In the genomic region with DNA sequence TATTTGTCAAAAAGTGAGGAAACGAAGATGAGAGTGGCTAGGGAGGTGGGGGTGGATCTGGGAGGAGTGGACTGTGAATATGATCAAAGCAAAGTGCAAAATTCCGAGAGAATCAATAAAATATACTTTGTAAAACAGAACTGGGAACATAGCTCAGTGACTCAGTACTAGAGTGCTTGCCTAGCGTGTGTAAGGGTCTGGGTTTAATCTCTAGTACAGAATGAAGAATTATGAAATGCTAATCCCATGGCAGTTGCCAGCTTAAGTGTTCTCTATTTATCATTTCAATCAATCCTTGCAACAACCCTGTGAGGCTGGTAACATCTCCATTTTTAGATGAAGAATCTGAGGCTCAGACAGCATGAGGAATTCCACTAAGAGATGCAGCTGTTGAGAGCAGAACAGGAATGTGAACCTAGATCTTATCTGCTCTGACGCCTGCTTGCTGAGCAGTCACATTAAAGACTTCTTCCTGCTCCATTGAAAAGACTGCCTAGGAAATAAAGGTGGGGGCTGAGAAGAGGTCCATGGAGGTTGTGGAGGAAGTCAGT, we compare ENCODE assay signal across 26 mouse cellular contexts.
DNase-seq lines count a peak whose midpoint lies in the region; ATAC-seq and TF ChIP-seq lines count a peak whose summit lies in the region.
"Had no signal": no experiment of that assay in that cellular context is flagged by ENCODE, and none has a peak within 500 bp of the region (broad histone marks: within the 10 kb centered on the region; RNA-seq: fewer than 3 reads in every experiment).

No protein-coding gene starts in this region.

- no peak overlapping the region for H3K9ac ChIP-seq in lung, embryonic 14.5 days
- H3K9ac ChIP-seq in stomach, postnatal 0 days (ENCODE audit: low read length), result no peak overlapping the region
- H3K9ac ChIP-seq: heart, embryonic 12.5 days; hindbrain, embryonic 13.5 days; liver, embryonic 15.5 days; neural tube, embryonic 12.5 days had no signal

- 56% methylated on average over 4 of the region's 4 CpGs for WGBS in kidney, adult 2 months
- WGBS in lung, embryonic 14.5 days, result 36% methylated on average over 4 of the region's 4 CpGs
- WGBS in lung, adult 2 months, result 41% methylated on average over 4 of the region's 4 CpGs
- 31% methylated on average over 4 of the region's 4 CpGs for WGBS in stomach, postnatal 0 days

- peak; percentile 2 for DNase-seq in kidney, adult 2 months
- no peak for DNase-seq in kidney, postnatal 25 days
- DNase-seq in lung, embryonic 14.5 days, result peak; percentile 23
- no peak for DNase-seq in lung, adult 2 months
- DNase-seq in ZHBTc4 (ENCODE audit: low read depth, low spot score), result peak; percentile 7
- DNase-seq in stomach, postnatal 0 days (ENCODE audit: low spot score), result no peak
- no peak for DNase-seq in MN1 (ENCODE audit: low spot score)
- DNase-seq in adrenal gland, adult 18-20 months (ENCODE audit: low spot score in 2 of 2), result no peak
- DNase-seq: adrenal gland, postnatal 10 days; cerebellum, adult 8-10 months; cerebellum, postnatal 25 days; gastrocnemius, postnatal 36 days; heart, adult 2 months; heart, postnatal 4 days; kidney, postnatal 10 days; lung, postnatal 14 days; right cerebral cortex, adult 18-20 months had no signal

- no peak for TF ChIP-seq CTCF in kidney, adult 2 months (conservative IDR thresholded peaks at IDR 0.05; ENCODE audit: insufficient read depth, insufficient read length, low read depth, low read length)
- no peak for TF ChIP-seq CTCF in lung, embryonic 14.5 days (IDR thresholded peaks at IDR 0.05; ENCODE audit: low read depth)
- TF ChIP-seq CTCF in lung, adult 2 months (IDR thresholded peaks at IDR 0.05; ENCODE audit: insufficient read depth, low read length), result no peak
- TF ChIP-seq CTCF in stomach, postnatal 0 days (IDR thresholded peaks at IDR 0.05; ENCODE audit: low read depth), result no peak

- no peak overlapping the region for H3K4me2 ChIP-seq in lung, embryonic 14.5 days
- no peak overlapping the region for H3K4me2 ChIP-seq in stomach, postnatal 0 days (replicated peaks; ENCODE audit: low read depth)
- H3K4me2 ChIP-seq: heart, embryonic 12.5 days; hindbrain, embryonic 13.5 days; liver, embryonic 15.5 days; midbrain, embryonic 11.5 days; neural tube, embryonic 12.5 days had no signal

- H3K4me1 ChIP-seq in kidney, adult 2 months (ENCODE audit: control insufficient read depth, insufficient read depth, low read length), result no peaks in the 10 kb centered on the region
- H3K4me1 ChIP-seq in lung, embryonic 14.5 days (ENCODE audit: insufficient read depth), result no peaks in the 10 kb centered on the region
- no peaks in the 10 kb centered on the region for H3K4me1 ChIP-seq in lung, adult 2 months (ENCODE audit: control insufficient read depth, insufficient read depth, low read length)
- H3K4me1 ChIP-seq in stomach, postnatal 0 days (replicated peaks; ENCODE audit: control insufficient read depth, insufficient read depth), result no peaks in the 10 kb centered on the region
- H3K4me1 ChIP-seq: hindbrain, embryonic 13.5 days; liver, embryonic 15.5 days; neural tube, embryonic 12.5 days had no signal

- ATAC-seq in lung, embryonic 14.5 days (ENCODE audit: insufficient read depth), result no peak; the same call in 1 of the 2 replicates
- ATAC-seq in stomach, postnatal 0 days (ENCODE audit: low FRiP score, low TSS enrichment), result peak; percentile 59; the same call in 1 of the 2 replicates
- ATAC-seq: forebrain, embryonic 14.5 days; intestine, embryonic 16.5 days; midbrain, embryonic 16.5 days had no signal

- TF ChIP-seq POLR2A in kidney, adult 2 months (IDR thresholded peaks at IDR 0.05; ENCODE audit: low read depth, low read length), result no peak
- TF ChIP-seq POLR2A in lung, adult 2 months (IDR thresholded peaks at IDR 0.05; ENCODE audit: borderline replicate concordance, extremely low read depth, low read depth, low read length), result no peak

- H3K9me3 ChIP-seq in lung, embryonic 14.5 days (ENCODE audit: low read depth, low read length), result no peaks in the 10 kb centered on the region
- no peaks in the 10 kb centered on the region for H3K9me3 ChIP-seq in stomach, postnatal 0 days (ENCODE audit: control insufficient read depth, low read length)
- H3K9me3 ChIP-seq: heart, embryonic 12.5 days; hindbrain, embryonic 13.5 days; liver, embryonic 15.5 days; neural tube, embryonic 12.5 days had no signal

- no peak overlapping the region for H3K4me3 ChIP-seq in kidney, adult 2 months (ENCODE audit: insufficient read depth, low read depth, low read length)
- H3K4me3 ChIP-seq in lung, embryonic 14.5 days (ENCODE audit: low read depth, low read length), result no peak overlapping the region
- no peak overlapping the region for H3K4me3 ChIP-seq in lung, adult 2 months (replicated peaks; ENCODE audit: extremely low read depth, low read depth, low read length)
- H3K4me3 ChIP-seq in stomach, postnatal 0 days (ENCODE audit: low read depth, low read length), result no peak overlapping the region
- H3K4me3 ChIP-seq: heart, adult 2 months; heart, embryonic 12.5 days; hindbrain, embryonic 13.5 days; layer of hippocampus, adult 2 months; liver, embryonic 15.5 days; neural tube, embryonic 12.5 days had no signal

- no peaks in the 10 kb centered on the region for H3K27me3 ChIP-seq in kidney, adult 2 months (replicated peaks; ENCODE audit: control insufficient read depth, insufficient read depth, low read length)
- H3K27me3 ChIP-seq in lung, embryonic 14.5 days (ENCODE audit: insufficient read depth, low read length), result no peaks in the 10 kb centered on the region
- no peaks in the 10 kb centered on the region for H3K27me3 ChIP-seq in stomach, postnatal 0 days (ENCODE audit: control insufficient read depth, insufficient read depth, low read length)
- H3K27me3 ChIP-seq: hindbrain, embryonic 13.5 days; liver, embryonic 15.5 days; neural tube, embryonic 12.5 days had no signal

- no peaks in the 10 kb centered on the region for H3K36me3 ChIP-seq in kidney, adult 2 months (ENCODE audit: control insufficient read depth, insufficient read depth, low read length)
- no peaks in the 10 kb centered on the region for H3K36me3 ChIP-seq in lung, embryonic 14.5 days (ENCODE audit: insufficient read depth)
- no peaks in the 10 kb centered on the region for H3K36me3 ChIP-seq in stomach, postnatal 0 days (ENCODE audit: control insufficient read depth, insufficient read depth, low read length)
- H3K36me3 ChIP-seq: heart, embryonic 12.5 days; hindbrain, embryonic 13.5 days; liver, embryonic 15.5 days; neural tube, embryonic 12.5 days had no signal

- no peak for TF ChIP-seq EP300 in stomach, postnatal 0 days (optimal IDR thresholded peaks at IDR 0.05)

- no peak overlapping the region for H3K27ac ChIP-seq in kidney, adult 2 months (ENCODE audit: insufficient read depth, low read depth, low read length)
- H3K27ac ChIP-seq in lung, embryonic 14.5 days (ENCODE audit: low read depth), result no peak overlapping the region
- 0 out of 2 replicates have a peak overlapping the region, but pooled peaks have one; percentile 24 for H3K27ac ChIP-seq in stomach, postnatal 0 days (replicated peaks)
- H3K27ac ChIP-seq: heart, adult 2 months; hindbrain, embryonic 13.5 days; layer of hippocampus, adult 2 months; liver, embryonic 15.5 days; neural tube, embryonic 12.5 days had no signal

Comparison
In these comparisons a context has a peak if more than half of its experiments do, and no peak if none do; other contexts are left out.
1. DNase-seq: peak in kidney, adult 2 months (single experiment), lung, embryonic 14.5 days (single experiment) and ZHBTc4 (single experiment); none in kidney, postnatal 25 days (0 of 2), lung, adult 2 months (single experiment), stomach, postnatal 0 days (single experiment), MN1 (single experiment) and adrenal gland, adult 18-20 months (0 of 2).